Mouse (Mus musculus): ENCODE results near the gene Plpp3. TPM values are rescaled to one million over a fixed set of nuclear protein-coding genes. Genes with fewer than 3 reads are reported as not detected.

Plpp3 gene
- polyA plus RNA-seq, 1 experiment from 2014 or later = 107 TPM

- ATAC-seq (ENCODE audit: low read depth) (no peak), DNase-seq (ENCODE audit: low spot score) (no peak)
- Histone ChIP-seq H3K9me3 (ENCODE audit: control insufficient read depth, low read length) (no peaks in the 10 kb centered on the region), H3K27ac (replicated peaks; ENCODE audit: low read depth, low read length) (no peak overlapping the region), H3K4me3 (ENCODE audit: low read depth, low read length) (no peak overlapping the region), H3K4me1 (ENCODE audit: control insufficient read depth, insufficient read depth, low read length) (peaks cover 7% of the 10 kb centered on the region; the same call in 1 of the 2 replicates), H3K27me3 (replicated peaks; ENCODE audit: control insufficient read depth, insufficient read depth, low read length) (peaks cover 6% of the 10 kb centered on the region), H3K9ac (ENCODE audit: low read depth, low read length) (no peak overlapping the region), H3K36me3 (ENCODE audit: control insufficient read depth, insufficient read depth, low read length) (no peaks in the 10 kb centered on the region), H3K4me2 (ENCODE audit: low read depth, low read length) (no peak overlapping the region)
- 81% methylated on average over 5 of the region's 5 CpGs for WGBS
These were observed 44.1 kb upstream of the Plpp3 start for GRCm38 (mm10) chr4:105113042-105113441.

GRCm38 (mm10) chr4:105113468-105113867 lies 43.7 kb upstream of the Plpp3 start:
- WGBS = 71% methylated on average over 3 of the region's 3 CpGs
- H3K4me3 ChIP-seq (ENCODE audit: low read depth, low read length) = no peak overlapping the region
- peaks cover 7% of the 10 kb centered on the region; the same call in 1 of the 2 replicates for H3K4me1 ChIP-seq (ENCODE audit: control insufficient read depth, insufficient read depth, low read length)
- peaks cover 6% of the 10 kb centered on the region for H3K27me3 ChIP-seq (replicated peaks; ENCODE audit: control insufficient read depth, insufficient read depth, low read length)
- no peak overlapping the region for H3K27ac ChIP-seq (replicated peaks; ENCODE audit: low read depth, low read length)
- DNase-seq (ENCODE audit: low spot score) (no peak), ATAC-seq (ENCODE audit: low read depth) (no peak)
- no peaks in the 10 kb centered on the region for H3K9me3 ChIP-seq (ENCODE audit: control insufficient read depth, low read length)
- H3K4me2 ChIP-seq (ENCODE audit: low read depth, low read length) = no peak overlapping the region
- H3K36me3 ChIP-seq (ENCODE audit: control insufficient read depth, insufficient read depth, low read length) = no peaks in the 10 kb centered on the region
- H3K9ac ChIP-seq (ENCODE audit: low read depth, low read length) = no peak overlapping the region

- 77% methylated on average over 6 of the region's 6 CpGs for WGBS
- H3K27ac ChIP-seq (replicated peaks; ENCODE audit: low read depth, low read length) = no peak overlapping the region
- no peaks in the 10 kb centered on the region for H3K9me3 ChIP-seq (ENCODE audit: control insufficient read depth, low read length)
- ATAC-seq (ENCODE audit: low read depth) = no peak
- DNase-seq (ENCODE audit: low spot score) = no peak
- no peak overlapping the region for H3K9ac ChIP-seq (ENCODE audit: low read depth, low read length)
- H3K4me1 ChIP-seq (ENCODE audit: control insufficient read depth, insufficient read depth, low read length) = no peaks in the 10 kb centered on the region
- no peaks in the 10 kb centered on the region for H3K36me3 ChIP-seq (ENCODE audit: control insufficient read depth, insufficient read depth, low read length)
- H3K4me2 ChIP-seq (ENCODE audit: low read depth, low read length) = no peak overlapping the region
- no peak overlapping the region for H3K4me3 ChIP-seq (ENCODE audit: low read depth, low read length)
- no peaks in the 10 kb centered on the region for H3K27me3 ChIP-seq (replicated peaks; ENCODE audit: control insufficient read depth, insufficient read depth, low read length)
These were observed 36.1 kb upstream of the Plpp3 start for GRCm38 (mm10) chr4:105121081-105121480.

- 46% methylated on average over 8 of the region's 8 CpGs for WGBS
- no peaks in the 10 kb centered on the region for H3K27me3 ChIP-seq (replicated peaks; ENCODE audit: control insufficient read depth, insufficient read depth, low read length)
- no peak overlapping the region for H3K27ac ChIP-seq (replicated peaks; ENCODE audit: low read depth, low read length)
- H3K9ac ChIP-seq (ENCODE audit: low read depth, low read length) = no peak overlapping the region
- H3K4me3 ChIP-seq (ENCODE audit: low read depth, low read length) = no peak overlapping the region
- DNase-seq (ENCODE audit: low spot score) (peak; percentile 62), ATAC-seq (ENCODE audit: low read depth) (no peak)
- no peaks in the 10 kb centered on the region for H3K4me1 ChIP-seq (ENCODE audit: control insufficient read depth, insufficient read depth, low read length)
- no peak overlapping the region for H3K4me2 ChIP-seq (ENCODE audit: low read depth, low read length)
- H3K36me3 ChIP-seq (ENCODE audit: control insufficient read depth, insufficient read depth, low read length) = no peaks in the 10 kb centered on the region
- H3K9me3 ChIP-seq (ENCODE audit: control insufficient read depth, low read length) = 0 out of 2 replicates have a peak, but pooled peaks cover 3% of the 10 kb centered on the region
These were observed 34.7 kb upstream of the Plpp3 start for GRCm38 (mm10) chr4:105122429-105122828.

- H3K27ac ChIP-seq (replicated peaks; ENCODE audit: low read depth, low read length) = 0 out of 2 replicates have a peak overlapping the region, but pooled peaks have one; percentile 10
- DNase-seq (ENCODE audit: low spot score) (no peak), ATAC-seq (ENCODE audit: low read depth) (no peak)
- no peak overlapping the region for H3K4me3 ChIP-seq (ENCODE audit: low read depth, low read length)
- 0 out of 2 replicates have a peak, but pooled peaks cover 3% of the 10 kb centered on the region for H3K9me3 ChIP-seq (ENCODE audit: control insufficient read depth, low read length)
- 61% methylated on average over 7 of the region's 7 CpGs for WGBS
- peaks cover 5% of the 10 kb centered on the region; the same call in 1 of the 2 replicates for H3K4me1 ChIP-seq (ENCODE audit: control insufficient read depth, insufficient read depth, low read length)
- H3K4me2 ChIP-seq (ENCODE audit: low read depth, low read length) = no peak overlapping the region
- H3K36me3 ChIP-seq (ENCODE audit: control insufficient read depth, insufficient read depth, low read length) = no peaks in the 10 kb centered on the region
- H3K9ac ChIP-seq (ENCODE audit: low read depth, low read length) = no peak overlapping the region
- H3K27me3 ChIP-seq (replicated peaks; ENCODE audit: control insufficient read depth, insufficient read depth, low read length) = no peaks in the 10 kb centered on the region
These were observed 27.9 kb upstream of the Plpp3 start for GRCm38 (mm10) chr4:105129212-105129611.

- Histone ChIP-seq H3K9me3 (ENCODE audit: control insufficient read depth, low read length) (0 out of 2 replicates have a peak, but pooled peaks cover 2% of the 10 kb centered on the region), H3K27ac (replicated peaks; ENCODE audit: low read depth, low read length) (no peak overlapping the region), H3K4me2 (ENCODE audit: low read depth, low read length) (no peak overlapping the region), H3K9ac (ENCODE audit: low read depth, low read length) (no peak overlapping the region), H3K4me1 (ENCODE audit: control insufficient read depth, insufficient read depth, low read length) (peaks cover 5% of the 10 kb centered on the region; the same call in 1 of the 2 replicates), H3K27me3 (replicated peaks; ENCODE audit: control insufficient read depth, insufficient read depth, low read length) (no peaks in the 10 kb centered on the region), H3K4me3 (ENCODE audit: low read depth, low read length) (no peak overlapping the region), H3K36me3 (ENCODE audit: control insufficient read depth, insufficient read depth, low read length) (no peaks in the 10 kb centered on the region)
- no peak for DNase-seq (ENCODE audit: low spot score)
- 71% methylated on average over 9 of the region's 9 CpGs for WGBS
- ATAC-seq (ENCODE audit: low read depth) = no peak
These were observed 25.3 kb upstream of the Plpp3 start for GRCm38 (mm10) chr4:105131756-105132314.

- Histone ChIP-seq H3K9me3 (ENCODE audit: control insufficient read depth, low read length) (no peaks in the 10 kb centered on the region), H3K4me3 (ENCODE audit: low read depth, low read length) (no peak overlapping the region), H3K4me1 (ENCODE audit: control insufficient read depth, insufficient read depth, low read length) (peaks cover 5% of the 10 kb centered on the region; the same call in 1 of the 2 replicates), H3K4me2 (ENCODE audit: low read depth, low read length) (no peak overlapping the region), H3K36me3 (ENCODE audit: control insufficient read depth, insufficient read depth, low read length) (no peaks in the 10 kb centered on the region), H3K27ac (replicated peaks; ENCODE audit: low read depth, low read length) (no peak overlapping the region), H3K9ac (ENCODE audit: low read depth, low read length) (no peak overlapping the region), H3K27me3 (replicated peaks; ENCODE audit: control insufficient read depth, insufficient read depth, low read length) (no peaks in the 10 kb centered on the region)
- WGBS = 66% methylated on average over 4 of the region's 4 CpGs
- ATAC-seq (ENCODE audit: low read depth) (no peak), DNase-seq (ENCODE audit: low spot score) (no peak)
These were observed 23.6 kb upstream of the Plpp3 start for GRCm38 (mm10) chr4:105133350-105134050.

GRCm38 (mm10) chr4:105149492-105149891 lies 7.7 kb upstream of the Plpp3 start:
- ATAC-seq (ENCODE audit: low read depth) = no peak
- 83% methylated on average over 7 of the region's 7 CpGs for WGBS

More at GRCm38 (mm10) chr4:105149492-105149891, 7.7 kb upstream of the Plpp3 start:
- no peaks in the 10 kb centered on the region for H3K4me1 ChIP-seq (ENCODE audit: control insufficient read depth, insufficient read depth, low read length)
- no peak overlapping the region for H3K9ac ChIP-seq (ENCODE audit: low read depth, low read length)
- no peaks in the 10 kb centered on the region for H3K36me3 ChIP-seq (ENCODE audit: control insufficient read depth, insufficient read depth, low read length)
- no peaks in the 10 kb centered on the region for H3K27me3 ChIP-seq (replicated peaks; ENCODE audit: control insufficient read depth, insufficient read depth, low read length)
- no peak overlapping the region for H3K27ac ChIP-seq (replicated peaks; ENCODE audit: low read depth, low read length)
- 0 out of 2 replicates have a peak, but pooled peaks cover 5% of the 10 kb centered on the region for H3K9me3 ChIP-seq (ENCODE audit: control insufficient read depth, low read length)
- no peak overlapping the region for H3K4me3 ChIP-seq (ENCODE audit: low read depth, low read length)
- DNase-seq (ENCODE audit: low spot score) = no peak
- H3K4me2 ChIP-seq (ENCODE audit: low read depth, low read length) = no peak overlapping the region

All from embryonic facial prominence, embryonic 14.5 days (tissue).